ENCODE assay signal across 12 mouse cellular contexts in genomic region chr14:83246891-83247290, GRCm38 (mm10).
DNase-seq lines count a peak whose midpoint lies in the region.
"Had no signal": no experiment of that assay in that cellular context is flagged by ENCODE, and none has a peak within 500 bp of the region (broad histone marks: within the 10 kb centered on the region; RNA-seq: fewer than 3 reads in every experiment).

No protein-coding gene starts in this region.

- peak; percentile 12 to 51 for DNase-seq in layer of hippocampus, adult 18-20 months (ENCODE audit: low spot score in 2 of 2)
- no peak for DNase-seq in layer of hippocampus, postnatal 25 days (ENCODE audit: extremely low spot score in 1 of 2, low spot score in 1 of 2)
- DNase-seq in layer of hippocampus, adult 8-10 months (ENCODE audit: low spot score in 2 of 2) = peak; percentile 28 to 36
- peak; percentile 64 to 76 for DNase-seq in left cerebral cortex, adult 9 months (ENCODE audit: low spot score in 2 of 2)
- DNase-seq in right cerebral cortex, postnatal 25 days = peak; percentile 55
- no peak for DNase-seq in MN1 (ENCODE audit: low spot score)
- no peak for DNase-seq in kidney, postnatal 10 days
- DNase-seq in gastrocnemius, postnatal 4 days (ENCODE audit: low spot score in 2 of 2) = no peak
- DNase-seq: adrenal gland, postnatal 36 days; cerebellum, adult 18-20 months; heart, postnatal 36 days; liver had no signal

Comparison
In these comparisons a context has a peak if more than half of its experiments do, and no peak if none do; other contexts are left out.
1. DNase-seq: peak in layer of hippocampus, adult 18-20 months (2 of 2), layer of hippocampus, adult 8-10 months (2 of 2), left cerebral cortex, adult 9 months (2 of 2) and right cerebral cortex, postnatal 25 days (single experiment); none in layer of hippocampus, postnatal 25 days (0 of 2), MN1 (single experiment), kidney, postnatal 10 days (single experiment) and gastrocnemius, postnatal 4 days (0 of 2).